Mouse (Mus musculus): ENCODE results near the gene AA467197. TPM values are rescaled to one million over a fixed set of nuclear protein-coding genes. Genes with fewer than 3 reads are reported as not detected.

Gene AA467197
- total RNA-seq, 2 experiments from 2014 or later: 0.49 TPM; not detected in 1

DNA sequence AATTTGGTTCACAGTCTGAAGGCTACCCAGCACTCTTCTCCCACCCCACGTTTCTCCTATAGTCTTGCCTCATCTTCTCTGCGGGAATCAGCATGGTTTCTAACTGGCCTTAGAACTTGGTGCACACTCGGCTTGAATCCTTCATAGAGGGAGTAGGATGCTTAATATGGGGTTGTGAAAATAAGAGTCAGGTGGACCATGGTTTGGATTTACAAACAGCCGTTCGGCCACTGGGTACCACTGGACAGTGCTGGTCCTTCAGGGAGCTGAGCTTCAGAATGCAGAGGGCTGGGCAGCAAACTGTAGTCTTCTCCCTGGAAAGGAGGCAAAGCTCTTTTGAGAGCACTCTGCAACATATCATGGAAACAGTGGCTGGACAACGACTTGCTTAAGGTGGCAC, 19.0 kb upstream of the AA467197 start:
- Histone ChIP-seq H3K27ac (peak overlapping the region; percentile 71), H3K4me3 (no peak overlapping the region)
- TF ChIP-seq CTCF (IDR thresholded peaks at IDR 0.05): no peak
- intact Hi-C loops (cut with DNase I): loop anchor here (5.0 kb wide), 1 partner anchor 45 kb away; no protein-coding TSS in a partner anchor
- DNase-seq (ENCODE audit: extremely low spot score in 1 of 2, low spot score in 2 of 2): no peak

DNA sequence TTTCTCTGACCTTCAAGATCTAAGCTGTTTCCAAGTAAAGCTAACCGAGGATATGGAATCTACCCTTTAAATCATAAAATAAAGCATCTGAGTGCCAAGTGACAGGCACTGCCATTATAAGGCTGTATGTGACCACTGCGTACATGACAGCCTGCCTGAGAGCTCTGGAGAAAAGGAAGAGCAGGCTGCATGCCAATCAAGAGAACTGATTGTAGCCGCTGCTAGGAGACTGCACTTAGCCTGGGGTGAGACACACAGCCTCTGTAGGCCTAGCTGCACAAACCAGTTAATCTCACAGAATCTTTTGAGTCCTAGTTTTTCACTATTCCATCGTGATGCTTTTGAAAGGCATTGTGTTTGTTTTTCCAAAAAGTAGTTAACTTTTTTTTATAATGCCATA, 18.1 kb upstream of the AA467197 start:
- no peak for DNase-seq (ENCODE audit: extremely low spot score in 1 of 2, low spot score in 2 of 2)

DNA sequence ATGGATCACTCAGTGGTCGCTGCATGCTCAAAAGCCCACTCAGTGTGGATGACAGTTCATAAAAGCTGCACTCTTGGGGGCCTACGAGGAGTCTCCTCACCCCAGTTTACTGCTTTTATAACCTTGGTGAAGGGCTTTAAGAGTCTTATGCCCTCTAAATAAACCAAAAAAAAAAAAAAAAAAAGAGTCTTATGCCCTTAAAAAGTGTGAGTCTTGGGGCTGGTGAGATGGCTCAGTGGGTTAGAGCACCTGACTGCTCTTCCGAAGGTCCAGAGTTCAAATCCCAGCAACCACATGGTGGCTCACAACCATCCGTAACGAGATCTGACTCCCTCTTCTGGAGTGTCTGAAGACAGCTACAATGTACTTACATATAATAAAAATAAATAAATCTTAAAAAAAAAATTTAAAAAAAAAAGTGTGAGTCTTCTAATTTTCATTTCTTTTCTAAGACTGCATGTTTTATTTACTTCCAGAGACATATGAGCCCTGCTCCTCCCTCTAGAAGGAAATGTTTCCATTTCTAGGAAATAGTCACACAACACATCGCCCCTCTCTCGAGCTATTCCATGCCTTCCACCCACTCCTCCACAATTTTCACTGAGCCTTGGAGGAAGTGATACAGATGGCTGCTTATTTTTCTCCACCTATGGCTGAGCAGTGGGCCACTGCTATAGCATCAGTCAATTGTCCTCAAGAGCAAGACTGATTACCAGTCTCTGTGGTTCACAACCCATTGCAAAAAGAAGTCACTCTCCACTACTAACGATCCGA, 15.3 kb upstream of the AA467197 start:
- TF ChIP-seq CTCF (IDR thresholded peaks at IDR 0.05): no peak; the same call in 1 of the 2 replicates
- intact Hi-C loops (cut with DNase I): loop anchor here (10.0 kb wide), 2 partner anchors 157 to 427 kb away; no protein-coding TSS in a partner anchor
- Histone ChIP-seq H3K27ac (no peak overlapping the region), H3K4me3 (no peak overlapping the region)
- DNase-seq (ENCODE audit: extremely low spot score in 1 of 2, low spot score in 2 of 2): no peak

More for the DNA sequence above, 18.1 kb upstream of the AA467197 start:
- intact Hi-C loops (cut with DNase I): loop anchor here (5.0 kb wide), 1 partner anchor 46 kb away; no protein-coding TSS in a partner anchor
- Histone ChIP-seq H3K4me3 (no peak overlapping the region), H3K27ac (peak overlapping the region; percentile 24; the same call in 1 of the 2 replicates)
- TF ChIP-seq CTCF (IDR thresholded peaks at IDR 0.05): no peak

DNA sequence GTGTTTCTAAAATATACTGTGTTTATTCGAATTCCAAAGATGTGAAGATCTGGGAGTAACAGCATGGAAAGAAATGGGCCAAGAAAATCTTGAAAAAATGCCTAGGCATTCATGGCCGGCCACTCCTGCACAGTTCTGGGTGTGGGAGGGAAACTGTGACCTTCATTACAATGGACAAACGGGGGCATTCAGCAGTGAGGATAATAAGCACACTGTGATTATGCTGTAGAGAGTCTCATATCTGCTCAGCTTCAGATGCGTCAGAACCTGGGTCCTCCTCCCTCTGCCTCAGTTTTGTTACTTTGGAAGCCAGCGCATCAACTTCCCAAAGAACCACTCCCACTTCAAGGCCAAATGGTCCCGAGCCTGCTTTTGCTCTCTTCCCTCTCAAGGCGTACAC, 10.9 kb upstream of the AA467197 start:
- no peak for DNase-seq (ENCODE audit: extremely low spot score in 1 of 2, low spot score in 2 of 2)
- TF ChIP-seq CTCF (IDR thresholded peaks at IDR 0.05): no peak
- intact Hi-C loops (cut with DNase I): loop anchor here (10.0 kb wide), 2 partner anchors 161 to 431 kb away; no protein-coding TSS in a partner anchor
- no peak overlapping the region for H3K4me3 ChIP-seq
- H3K27ac ChIP-seq: no peak overlapping the region; the same call in 1 of the 2 replicates

DNA sequence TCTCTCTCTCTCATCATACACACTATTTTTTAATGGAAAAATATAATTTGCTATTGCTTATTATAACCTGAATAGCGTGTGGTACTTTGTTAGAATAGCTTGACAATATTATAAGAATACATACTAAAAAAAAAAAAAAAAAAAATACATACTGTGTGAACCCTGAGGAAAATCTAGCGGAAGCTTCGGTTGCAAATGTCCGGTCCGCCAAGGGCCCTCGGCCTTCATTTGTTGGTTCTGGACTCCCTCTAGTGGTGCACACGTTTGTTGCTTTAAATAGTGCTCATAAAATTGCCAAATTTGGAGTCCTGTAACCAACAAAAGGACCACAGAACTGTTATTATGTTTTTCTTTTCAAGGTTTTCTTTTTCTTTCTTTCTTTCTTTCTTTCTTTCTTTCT, 7.8 kb upstream of the AA467197 start:
- Histone ChIP-seq H3K27ac (no peak overlapping the region), H3K4me3 (0 out of 2 replicates have a peak overlapping the region, but pooled peaks have one; percentile 4)
- peak; percentile 80 for TF ChIP-seq CTCF (IDR thresholded peaks at IDR 0.05)
- intact Hi-C loops (cut with DNase I): loop anchor here (1.0 to 10.0 kb wide), 3 partner anchors 60 to 434 kb away; no protein-coding TSS in a partner anchor
- DNase-seq (ENCODE audit: extremely low spot score in 1 of 2, low spot score in 2 of 2): peak; percentile 79

DNA sequence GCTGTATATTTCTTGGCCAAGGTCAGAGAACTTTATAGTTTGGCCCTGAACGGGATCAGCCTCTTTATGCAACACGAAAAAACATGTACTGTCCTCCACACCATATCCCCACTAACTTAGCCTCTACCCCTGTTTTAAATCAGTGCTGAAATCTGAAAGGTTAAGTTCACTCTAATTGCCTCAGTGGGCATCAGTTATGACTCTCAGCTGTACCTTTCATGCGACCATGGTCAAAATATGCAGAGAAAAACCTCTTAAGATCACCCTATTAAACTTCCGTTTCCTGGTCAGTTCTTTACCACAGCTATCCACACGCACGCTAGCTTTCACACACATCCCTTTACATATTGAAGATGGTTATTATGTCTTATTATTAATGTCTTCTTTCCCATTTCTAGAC, 6.9 kb upstream of the AA467197 start:
- TF ChIP-seq CTCF (IDR thresholded peaks at IDR 0.05): no peak
- no peak for DNase-seq (ENCODE audit: extremely low spot score in 1 of 2, low spot score in 2 of 2)

DNA sequence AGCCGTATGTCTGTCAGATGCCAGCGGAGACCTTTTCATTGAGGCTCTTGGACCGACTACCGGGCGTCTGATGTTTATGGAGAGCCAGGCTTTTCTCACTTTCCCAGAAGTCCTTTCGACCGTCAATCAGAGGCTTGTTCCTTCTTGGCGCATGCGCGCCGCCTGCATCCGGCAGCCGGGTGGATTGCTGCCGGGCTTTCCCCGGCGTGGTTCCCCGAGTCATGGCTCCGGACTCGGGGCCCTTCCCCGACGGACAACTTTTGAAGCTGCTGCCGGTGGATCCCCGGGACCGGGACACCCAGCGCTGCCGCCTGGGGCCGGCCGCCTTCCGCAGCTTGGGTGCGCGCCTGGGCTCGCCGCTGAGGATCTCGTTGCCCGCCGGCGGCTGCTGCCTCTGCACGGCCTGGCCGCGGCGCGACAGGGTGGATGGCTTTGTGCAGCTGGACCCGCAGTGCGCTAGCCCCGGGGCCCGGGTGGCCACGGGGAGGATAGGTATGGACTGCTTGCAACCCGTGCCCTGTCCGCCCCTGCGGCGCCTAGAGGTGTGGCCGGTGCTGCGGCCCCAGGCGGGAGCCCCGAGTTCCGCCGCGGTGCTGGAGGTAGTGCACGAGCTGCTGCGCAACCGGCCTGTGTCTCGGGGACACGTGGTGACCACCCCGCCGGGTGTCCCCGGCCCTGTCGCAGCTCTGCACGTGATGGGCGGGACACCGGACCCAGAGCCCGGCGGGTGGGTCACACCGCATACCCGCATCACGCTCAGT, 6.1 kb upstream of the AA467197 start:
- H3K27ac ChIP-seq: peak overlapping the region; percentile 79
- no peak; the same call in 1 of the 2 replicates for TF ChIP-seq CTCF (IDR thresholded peaks at IDR 0.05)
- intact Hi-C loops (cut with DNase I): loop anchor here (1.0 to 10.0 kb wide), 3 partner anchors 124 to 282 kb away; no protein-coding TSS in a partner anchor
- peak overlapping the region; percentile 99 for H3K4me3 ChIP-seq
- peak; percentile 85 to 89 for DNase-seq (ENCODE audit: extremely low spot score in 1 of 2, low spot score in 2 of 2)

More for the DNA sequence above, 6.9 kb upstream of the AA467197 start:
- peak overlapping the region; percentile 79 for H3K27ac ChIP-seq
- intact Hi-C loops (cut with DNase I): loop anchor here (1.0 to 10.0 kb wide), 6 partner anchors 61 to 435 kb away; no protein-coding TSS in a partner anchor
- H3K4me3 ChIP-seq: peak overlapping the region; percentile 99

DNA sequence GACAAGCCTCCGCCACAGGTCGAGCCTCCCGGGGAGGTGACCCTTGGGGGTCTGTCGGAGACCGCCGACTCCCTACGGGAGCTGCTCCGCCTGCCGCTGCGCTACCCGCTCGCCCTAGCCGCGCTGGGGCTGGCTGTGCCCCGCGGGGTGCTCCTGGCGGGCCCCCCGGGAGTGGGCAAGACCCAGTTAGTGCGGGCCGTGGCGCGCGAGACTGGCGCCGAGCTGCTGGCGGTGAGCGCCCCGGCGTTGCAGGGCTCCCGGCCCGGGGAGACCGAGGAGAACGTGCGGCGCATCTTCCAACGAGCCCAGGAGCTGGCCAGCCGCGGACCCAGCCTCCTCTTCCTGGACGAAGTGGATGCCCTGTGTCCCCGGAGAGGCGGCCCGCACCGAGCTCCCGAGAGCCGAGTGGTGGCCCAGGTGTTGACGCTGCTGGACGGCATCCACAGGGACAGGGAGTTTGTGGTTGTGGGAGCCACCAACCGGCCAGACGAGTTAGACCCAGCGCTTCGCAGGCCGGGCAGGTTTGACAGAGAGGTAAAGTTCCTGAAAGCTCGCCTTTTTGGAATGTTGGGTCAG, 5.5 kb upstream of the AA467197 start:
- TF ChIP-seq CTCF (IDR thresholded peaks at IDR 0.05): no peak
- peak overlapping the region; percentile 79 for H3K27ac ChIP-seq
- peak; percentile 17 to 27 for DNase-seq (ENCODE audit: extremely low spot score in 1 of 2, low spot score in 2 of 2)
- intact Hi-C loops (cut with DNase I): loop anchor here (10.0 kb wide), 1 partner anchor 123 kb away; no protein-coding TSS in a partner anchor
- peak overlapping the region; percentile 99 for H3K4me3 ChIP-seq

DNA sequence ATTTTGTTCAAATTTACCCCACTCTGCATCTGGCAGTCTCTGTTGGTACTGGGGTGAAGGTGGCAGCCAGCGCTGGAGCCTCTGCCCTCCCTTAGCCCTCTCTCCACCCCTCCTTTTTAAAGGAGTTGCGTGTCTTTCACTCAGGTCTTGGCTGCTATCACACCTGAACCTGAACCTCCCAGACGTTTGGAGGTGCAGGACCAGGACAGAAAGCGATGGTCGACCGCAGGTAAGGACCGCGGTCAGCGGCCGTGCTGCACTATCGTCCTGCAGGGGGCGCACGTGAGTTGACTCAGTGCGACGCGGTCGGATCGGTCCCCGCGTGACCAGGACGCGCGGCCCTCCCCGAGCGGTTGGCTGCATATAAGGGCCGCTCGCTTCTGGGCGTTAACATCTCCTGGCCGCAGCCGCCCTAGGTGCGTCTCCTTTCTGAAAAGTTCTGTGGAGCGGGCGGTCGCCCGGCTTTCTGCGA, 776 bp downstream of the AA467197 start:
- TF ChIP-seq CTCF (IDR thresholded peaks at IDR 0.05): peak; percentile 96

DNA sequence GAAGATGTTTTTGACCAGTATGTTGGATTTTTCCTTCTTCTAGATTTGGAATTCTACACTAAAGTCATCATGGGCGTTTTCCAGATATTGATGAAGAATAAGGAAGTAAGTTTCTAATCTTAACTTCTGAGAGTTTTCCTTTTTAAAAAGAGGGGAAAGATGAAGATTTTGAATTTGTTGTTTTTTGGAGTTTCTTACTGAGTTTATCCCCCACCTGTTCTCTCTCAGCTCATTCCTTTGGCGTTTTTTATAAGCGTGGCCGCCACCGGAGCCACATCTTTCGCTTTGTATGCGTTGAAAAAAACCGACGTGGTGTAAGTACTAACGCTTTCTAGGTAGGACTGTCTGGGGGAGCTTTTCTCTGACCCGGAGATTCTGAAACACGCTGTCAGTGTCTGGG, 1.2 kb downstream of the AA467197 start:
- no peak for TF ChIP-seq CTCF (IDR thresholded peaks at IDR 0.05)
- Histone ChIP-seq H3K4me3 (peak overlapping the region; percentile 52), H3K27ac (no peak overlapping the region)
- no peak for DNase-seq (ENCODE audit: extremely low spot score in 1 of 2, low spot score in 2 of 2)
- intact Hi-C loops (cut with DNase I): loop anchor here (10.0 kb wide), 1 partner anchor 117 kb away; no protein-coding TSS in a partner anchor

More for the DNA sequence above, 776 bp downstream of the AA467197 start:
- DNase-seq (ENCODE audit: extremely low spot score in 1 of 2, low spot score in 2 of 2): peak; percentile 58 to 64
- peak overlapping the region; percentile 52 for H3K4me3 ChIP-seq
- H3K27ac ChIP-seq: no peak overlapping the region
- intact Hi-C loops (cut with DNase I): loop anchor here (10.0 kb wide), 1 partner anchor 117 kb away; no protein-coding TSS in a partner anchor

DNA sequence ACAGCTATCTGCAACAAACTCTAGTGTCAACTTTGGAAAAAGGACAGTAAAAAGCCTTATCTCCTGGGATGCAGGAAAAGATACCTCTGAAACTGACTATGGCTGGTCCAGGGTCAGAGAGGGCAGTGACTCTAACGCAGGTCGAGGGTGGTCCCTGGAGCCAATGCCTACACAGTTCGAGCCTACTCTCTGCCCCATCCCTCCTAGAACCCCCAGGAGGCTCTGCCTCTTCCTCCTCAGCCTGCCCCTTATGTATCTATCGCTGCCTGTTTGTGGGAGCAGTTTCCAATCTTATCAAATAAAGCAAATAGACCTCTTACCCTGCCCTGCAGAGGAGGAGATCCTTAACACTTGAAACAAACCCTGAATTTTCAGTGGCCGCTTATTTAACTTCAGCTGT, 1.9 kb downstream of the AA467197 start:
- intact Hi-C loops (cut with DNase I): loop anchor here (10.0 kb wide), 1 partner anchor 116 kb away; no protein-coding TSS in a partner anchor

More for the DNA sequence above, 1.9 kb downstream of the AA467197 start:
- no peak for TF ChIP-seq CTCF (IDR thresholded peaks at IDR 0.05)
- no peak overlapping the region for H3K4me3 ChIP-seq
- H3K27ac ChIP-seq: no peak overlapping the region
- DNase-seq (ENCODE audit: extremely low spot score in 1 of 2, low spot score in 2 of 2): no peak
